Mouse (Mus musculus) heart, postnatal 14 days (tissue): ENCODE measurements around the gene Rab8b. TPM values are rescaled to one million over a fixed set of nuclear protein-coding genes. Genes with fewer than 3 reads are reported as not detected.
"Not testable (repeated sequence)": the region's sequence is repeated elsewhere in the genome, so short reads cannot be mapped to it uniquely, and the experiment has no call there.

Experiments
- DNase-seq, 2 experiments: peaks; one replicate each; pipeline ENCODE4 v3.0.0; 2021 to 2022
- intact Hi-C: fragments of 180-260 bp; cut with DNase I; formaldehyde crosslinking; loops from one replicate; pipeline ENCODE4 v1.15.1; 2025
- total RNA-seq, 2 experiments: library from RNA; stranded (reverse); gene quantifications; 2 replicates each; pipeline ENCODE4 v1.2.3; 2021

The Rab8b gene
- total RNA-seq, 2 experiments from 2014 or later = 12.7 to 13.5 TPM

- intact Hi-C loops = no loop called here
- DNase-seq = no peak
Observed at GRCm38 (mm10) chr9:66861104-66861767, 58.3 kb downstream of the Rab8b start.

DNA sequence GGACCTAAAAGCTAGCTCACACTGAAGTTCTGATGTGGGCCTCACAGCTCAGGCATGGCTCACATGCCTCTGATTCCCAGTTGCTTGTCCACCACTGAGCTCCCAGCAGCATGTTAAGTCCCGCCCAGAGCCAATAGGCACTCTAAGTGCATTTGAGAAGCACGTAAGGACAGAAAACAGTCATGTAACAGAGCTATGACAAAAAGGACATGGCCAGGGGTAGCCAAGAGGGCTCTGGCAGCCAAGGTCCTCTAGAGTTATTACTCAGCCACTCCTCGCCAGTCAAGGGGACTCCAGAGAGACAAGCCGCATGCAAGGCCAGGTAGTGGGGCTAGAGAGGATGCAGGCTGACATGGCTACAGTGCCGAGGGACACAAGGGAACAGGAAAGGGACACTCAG, 60.0 kb downstream of the Rab8b start:
- intact Hi-C loops = no loop called here
- DNase-seq = no peak

DNA sequence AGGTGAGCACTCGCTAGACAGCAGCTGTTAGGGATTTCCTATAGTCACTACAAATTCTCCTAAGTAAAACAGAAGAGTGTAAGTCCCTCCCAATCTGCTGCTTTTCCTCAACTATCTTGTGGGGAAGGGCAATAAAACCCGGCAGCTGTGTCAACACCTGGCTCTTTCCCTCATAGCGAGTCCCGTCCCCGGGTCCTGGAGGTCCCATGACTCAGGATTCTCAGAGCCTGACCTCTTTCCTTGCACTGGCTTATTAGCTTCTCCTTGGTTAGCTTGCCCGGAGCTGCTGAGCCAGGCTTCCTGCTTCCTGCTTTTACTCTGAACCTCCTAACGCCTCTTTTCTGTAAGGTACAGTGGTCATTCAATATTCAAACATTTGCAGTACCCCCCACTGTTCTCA, 63.6 kb downstream of the Rab8b start:
- intact Hi-C loops = no loop called here
- no peak for DNase-seq

DNA sequence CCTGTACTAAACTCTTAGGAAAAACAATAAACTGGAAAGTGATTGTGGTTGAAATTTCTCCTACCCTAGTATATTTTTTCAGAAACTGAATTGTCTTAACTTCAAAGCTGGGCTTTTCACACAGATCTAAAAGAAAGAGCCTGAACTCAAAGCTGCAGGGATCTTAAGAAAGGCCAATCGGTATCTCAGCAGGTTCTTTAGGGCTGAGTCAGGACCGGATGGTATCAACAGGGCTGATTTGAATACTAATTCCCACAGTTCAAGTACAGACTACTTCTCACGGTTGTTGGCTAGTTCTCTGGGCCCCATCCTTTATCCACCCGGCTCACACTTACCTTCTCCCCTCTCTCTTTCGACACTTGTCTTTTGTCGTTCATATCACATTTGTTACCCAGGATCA, 66.9 kb downstream of the Rab8b start:
- DNase-seq = no peak
- intact Hi-C loops = loop anchor here (2.0 kb wide), 1 partner anchor 74 kb away; no protein-coding TSS in a partner anchor

- DNase-seq = no peak
- intact Hi-C loops = no loop called here
Observed at GRCm38 (mm10) chr9:66850966-66851365, 68.5 kb downstream of the Rab8b start.

DNA sequence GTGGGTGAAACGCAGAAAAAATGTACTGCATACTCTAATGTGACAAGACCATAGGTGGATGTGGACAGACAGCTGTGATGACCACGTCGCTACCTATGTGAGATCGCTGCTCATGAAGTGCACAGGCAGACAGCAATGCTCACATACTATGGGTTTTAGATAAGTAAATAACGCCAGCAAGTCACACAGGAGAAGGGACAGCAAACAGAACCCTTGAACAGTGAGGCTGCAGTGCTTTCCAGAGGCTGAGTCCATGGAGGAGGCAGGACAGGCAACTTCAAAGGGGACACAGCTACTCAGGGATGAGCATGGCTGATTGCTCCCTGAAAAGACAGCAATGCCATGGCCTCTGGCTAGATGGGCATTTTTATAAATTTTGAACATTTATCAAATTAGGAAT, 72.7 kb downstream of the Rab8b start:
- no peak for DNase-seq

GRCm38 (mm10) chr9:66835097-66835480, 84.4 kb downstream of the Rab8b start:
- DNase-seq = peak in 1 of 2 experiments; percentile 45
- intact Hi-C loops = no loop called here

More for the DNA sequence above, 72.7 kb downstream of the Rab8b start:
- intact Hi-C loops = no loop called here

DNA sequence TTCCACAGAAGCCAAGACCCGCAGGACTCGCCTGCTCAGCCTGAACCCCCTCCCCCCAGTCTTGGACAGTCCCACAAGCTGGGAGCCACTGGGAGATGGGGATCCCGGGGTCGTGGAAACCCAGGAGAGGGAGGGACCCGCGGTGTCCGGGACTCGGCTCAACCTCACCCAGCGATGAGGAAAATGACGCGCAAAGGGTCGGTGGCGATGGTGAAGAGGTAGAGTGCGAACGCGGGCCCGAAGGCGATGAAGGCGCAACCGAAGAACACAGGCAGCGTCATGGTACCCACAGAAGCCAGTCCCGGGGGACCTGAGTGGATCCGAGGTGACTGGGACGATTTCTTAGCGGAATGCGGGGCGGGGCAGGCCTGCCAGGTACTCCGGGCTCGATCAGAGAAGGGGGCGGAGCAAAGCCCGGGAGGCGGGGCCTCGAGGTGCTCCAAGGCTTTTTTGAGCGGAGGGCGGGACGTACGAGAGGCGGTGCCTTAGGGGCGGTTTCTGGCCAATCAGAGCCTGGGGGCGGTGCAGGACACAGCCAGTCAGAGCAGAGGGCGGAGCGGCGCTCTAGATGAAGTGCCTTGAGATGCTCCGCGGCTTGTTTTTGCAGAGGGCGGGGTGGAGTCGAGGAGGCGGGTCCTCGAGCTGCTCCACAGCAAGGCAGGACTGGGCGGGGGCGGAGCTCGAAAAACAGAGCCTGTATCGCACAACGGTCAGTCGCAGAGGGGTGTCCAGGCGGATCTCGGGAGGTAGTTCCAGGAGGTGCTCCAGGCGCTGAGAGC, 85.0 kb downstream of the Rab8b start, which contains the start of gene Aph1c:
Aph1c (minus strand) TSS at position 409 of the 779 bp plus-strand sequence.
- intact Hi-C loops = loop anchor here (5.0 kb wide), 1 partner anchor 103 kb away; no protein-coding TSS in a partner anchor
- peak; percentile 96 to 98 for DNase-seq

- intact Hi-C loops = loop anchor here (5.0 kb wide), 1 partner anchor 103 kb away; no protein-coding TSS in a partner anchor
- no peak for DNase-seq
Observed at GRCm38 (mm10) chr9:66833851-66834250, 85.6 kb downstream of the Rab8b start.

- intact Hi-C loops = loop anchor here (5.0 kb wide), 1 partner anchor 105 kb away; no protein-coding TSS in a partner anchor
- DNase-seq = no peak
Observed at GRCm38 (mm10) chr9:66832366-66832908, 87.0 kb downstream of the Rab8b start.

- peak in 1 of 2 experiments; percentile 42 for DNase-seq
- intact Hi-C loops = loop anchor here (1.0 to 10.0 kb wide), 4 partner anchors 119 to 359 kb away; partner anchors contain the start of gene Fbxl22
Observed at GRCm38 (mm10) chr9:66825990-66826389, 93.5 kb downstream of the Rab8b start.

GRCm38 (mm10) chr9:66822255-66822654, 97.2 kb downstream of the Rab8b start:
- DNase-seq = not testable (repeated sequence)
- intact Hi-C loops = loop anchor here (10.0 kb wide), 1 partner anchor 307 kb away; the partner anchor contains the start of gene Fbxl22

GRCm38 (mm10) chr9:66820996-66821395, 98.5 kb downstream of the Rab8b start:
- DNase-seq = no peak
- intact Hi-C loops = loop anchor here (10.0 kb wide), 1 partner anchor 306 kb away; the partner anchor contains the start of gene Fbxl22

GRCm38 (mm10) chr9:66813392-66813791, 106.1 kb downstream of the Rab8b start:
- no peak for DNase-seq
- intact Hi-C loops = no loop called here

- intact Hi-C loops, DNase-seq: not testable (repeated sequence)
Observed at GRCm38 (mm10) chr9:66805951-66806350, 113.5 kb downstream of the Rab8b start.

- intact Hi-C loops = no loop called here
Observed at GRCm38 (mm10) chr9:66801947-66802346, 117.5 kb downstream of the Rab8b start.

DNA sequence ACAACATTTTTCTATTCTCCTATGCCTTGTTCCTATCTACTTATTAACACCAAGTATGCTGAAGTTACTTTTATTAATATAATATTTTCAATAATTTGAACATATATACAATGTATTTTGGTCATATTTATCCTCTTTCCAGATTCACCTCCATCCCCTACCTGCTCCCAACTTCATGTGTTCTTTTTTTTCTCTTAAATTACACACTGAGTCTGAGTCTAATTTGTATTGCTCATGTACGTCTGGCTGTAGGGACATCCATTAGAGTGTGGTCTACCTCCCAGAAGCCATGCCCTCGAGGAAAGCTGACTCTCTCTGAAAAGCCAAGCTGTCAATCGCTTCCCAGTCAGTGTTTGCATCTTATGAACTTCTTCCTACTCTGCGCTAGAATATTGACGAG, 122.7 kb downstream of the Rab8b start, which contains the start of gene Gm10647:
Gm10647 (plus strand) TSS at position 301 of the 400 bp plus-strand sequence.
- DNase-seq = no peak
- intact Hi-C loops = no loop called here

More at GRCm38 (mm10) chr9:66801947-66802346, 117.5 kb downstream of the Rab8b start:
- DNase-seq = no peak

- intact Hi-C loops = no loop called here
Observed at GRCm38 (mm10) chr9:66795464-66796324, 123.8 kb downstream of the Rab8b start, which contains the start of gene Aph1b. Gene Aph1b (minus strand): TSS chr9:66795490.

GRCm38 (mm10) chr9:66794629-66795463, 124.6 kb downstream of the Rab8b start:
- no peak for DNase-seq
- intact Hi-C loops = no loop called here

More at GRCm38 (mm10) chr9:66795464-66796324, 123.8 kb downstream of the Rab8b start, which contains the start of gene Aph1b:
- peak; percentile 94 to 96 for DNase-seq
